Mouse (Mus musculus): ENCODE results near the gene Serpina3m. TPM values are rescaled to one million over a fixed set of nuclear protein-coding genes. Genes with fewer than 3 reads are reported as not detected.

Gene Serpina3m
- polyA plus RNA-seq, 1 experiment from 2014 or later = not detected

DNA sequence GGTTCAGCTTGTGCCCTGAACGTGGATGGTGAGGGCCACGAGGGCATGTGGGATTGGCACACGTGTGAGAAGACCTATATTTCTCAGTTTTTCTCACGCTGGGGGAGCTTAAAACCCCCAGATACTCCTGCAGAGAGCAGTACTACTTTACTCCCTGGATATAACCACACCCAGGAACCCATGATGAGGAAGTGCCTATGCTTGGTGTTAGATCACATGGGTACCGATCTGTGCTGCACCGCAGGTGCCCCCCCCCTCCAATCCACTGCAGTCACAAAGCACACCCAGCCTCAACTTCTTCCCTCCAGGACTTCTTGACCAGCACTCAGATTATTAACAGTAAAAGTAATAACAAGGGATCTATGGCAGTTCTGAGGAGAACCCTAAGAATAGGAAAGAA lies 74.2 kb downstream of the Serpina3m start:
- no peak for ATAC-seq (ENCODE audit: low FRiP score)
- Histone ChIP-seq H3K4me1 (no peaks in the 10 kb centered on the region), H3K27me3 (no peaks in the 10 kb centered on the region), H3K4me3 (replicated peaks) (no peak overlapping the region), H3K9ac (no peak overlapping the region), H3K4me2 (no peak overlapping the region), H3K27ac (no peak overlapping the region), H3K36me3 (replicated peaks) (no peaks in the 10 kb centered on the region), H3K9me3 (no peaks in the 10 kb centered on the region)
- WGBS = 88% methylated on average over 6 of the region's 6 CpGs

GRCm38 (mm10) chr12:104414576-104414975 lies 76.3 kb downstream of the Serpina3m start:
- H3K27ac ChIP-seq = no peak overlapping the region
- no peak overlapping the region for H3K4me2 ChIP-seq
- ATAC-seq (ENCODE audit: low FRiP score) = no peak
- no peak overlapping the region for H3K4me3 ChIP-seq (replicated peaks)
- H3K36me3 ChIP-seq (replicated peaks) = no peaks in the 10 kb centered on the region
- 70% methylated on average over 2 of the region's 2 CpGs for WGBS
- H3K9me3 ChIP-seq = no peaks in the 10 kb centered on the region
- no peaks in the 10 kb centered on the region for H3K4me1 ChIP-seq
- no peak overlapping the region for H3K9ac ChIP-seq
- H3K27me3 ChIP-seq = peaks cover 4% of the 10 kb centered on the region

- no peak for ATAC-seq (ENCODE audit: low FRiP score)
- no peaks in the 10 kb centered on the region for H3K36me3 ChIP-seq (replicated peaks)
- H3K4me1 ChIP-seq = no peaks in the 10 kb centered on the region
- H3K9ac ChIP-seq = no peak overlapping the region
- no peak overlapping the region for H3K4me2 ChIP-seq
- H3K27ac ChIP-seq = no peak overlapping the region
- WGBS = 60% methylated on average over 6 of the region's 6 CpGs
- no peak overlapping the region for H3K4me3 ChIP-seq (replicated peaks)
- H3K9me3 ChIP-seq = no peaks in the 10 kb centered on the region
- peaks cover 6% of the 10 kb centered on the region for H3K27me3 ChIP-seq
These were observed 77.5 kb downstream of the Serpina3m start for GRCm38 (mm10) chr12:104415625-104416315.

- peak; percentile 81 for ATAC-seq (ENCODE audit: low FRiP score)
- H3K9me3 ChIP-seq = no peaks in the 10 kb centered on the region
- peak overlapping the region; percentile 51 for H3K4me2 ChIP-seq
- no peaks in the 10 kb centered on the region for H3K4me1 ChIP-seq
- H3K27me3 ChIP-seq = peaks cover 9% of the 10 kb centered on the region
- H3K9ac ChIP-seq = peak overlapping the region; percentile 12; the same call in 1 of the 2 replicates
- no peaks in the 10 kb centered on the region for H3K36me3 ChIP-seq (replicated peaks)
- H3K4me3 ChIP-seq (replicated peaks) = peak overlapping the region; percentile 25
- 19% methylated on average over 15 of the region's 17 CpGs for WGBS
- H3K27ac ChIP-seq = no peak overlapping the region
These were observed 80.3 kb downstream of the Serpina3m start for GRCm38 (mm10) chr12:104418340-104419135.

GRCm38 (mm10) chr12:104419136-104419462 lies 80.8 kb downstream of the Serpina3m start:
- Histone ChIP-seq H3K9me3 (no peaks in the 10 kb centered on the region), H3K4me2 (no peak overlapping the region), H3K27me3 (peaks cover 9% of the 10 kb centered on the region), H3K4me1 (no peaks in the 10 kb centered on the region), H3K36me3 (replicated peaks) (no peaks in the 10 kb centered on the region), H3K9ac (no peak overlapping the region), H3K27ac (no peak overlapping the region), H3K4me3 (replicated peaks) (no peak overlapping the region)
- 11% methylated on average over 2 of the region's 2 CpGs for WGBS
- ATAC-seq (ENCODE audit: low FRiP score) = peak; percentile 22; the same call in 1 of the 2 replicates

DNA sequence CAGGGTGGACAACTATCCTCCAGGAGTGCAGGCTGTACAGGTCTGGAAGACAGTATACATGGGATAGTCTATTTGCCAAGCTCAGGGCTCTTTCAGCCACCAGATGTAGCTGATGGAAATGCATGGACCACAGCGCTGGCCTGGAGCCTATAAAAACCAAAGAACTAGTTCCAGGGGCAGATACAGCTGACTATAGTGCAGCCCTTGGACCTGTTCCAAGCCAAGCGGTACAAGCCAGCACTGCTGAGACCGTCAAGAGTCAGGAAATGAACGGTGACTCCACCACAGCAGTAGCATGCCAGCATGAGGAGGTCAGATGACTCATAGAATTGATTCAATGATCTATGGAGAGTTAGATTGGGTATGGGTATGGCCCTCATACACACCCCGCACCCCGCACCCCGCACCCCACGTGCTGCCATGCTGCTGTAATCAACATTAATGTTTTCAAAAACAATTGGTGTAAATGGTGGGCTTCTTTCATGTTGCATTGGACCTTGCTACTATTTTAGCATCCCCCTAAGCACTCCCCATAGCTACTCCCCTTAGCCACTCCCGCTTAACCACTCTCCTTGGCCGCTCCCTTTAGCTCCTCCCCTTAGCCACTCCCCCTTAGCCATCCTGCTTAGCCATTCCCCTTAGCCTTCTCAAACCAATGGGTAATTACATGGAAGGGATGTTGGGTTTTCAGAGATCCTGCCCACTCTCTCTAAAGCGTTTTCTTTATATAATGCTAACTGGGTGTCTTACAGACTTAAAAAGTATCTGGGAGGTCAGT lies 84.5 kb downstream of the Serpina3m start:
- WGBS = 86% methylated on average over 11 of the region's 11 CpGs
- H3K4me1 ChIP-seq = no peaks in the 10 kb centered on the region
- no peak overlapping the region for H3K9ac ChIP-seq
- no peak overlapping the region for H3K4me2 ChIP-seq
- no peaks in the 10 kb centered on the region for H3K9me3 ChIP-seq
- no peaks in the 10 kb centered on the region for H3K36me3 ChIP-seq (replicated peaks)
- H3K4me3 ChIP-seq (replicated peaks) = no peak overlapping the region
- peaks cover 7% of the 10 kb centered on the region for H3K27me3 ChIP-seq
- no peak overlapping the region for H3K27ac ChIP-seq
- ATAC-seq (ENCODE audit: low FRiP score) = no peak

DNA sequence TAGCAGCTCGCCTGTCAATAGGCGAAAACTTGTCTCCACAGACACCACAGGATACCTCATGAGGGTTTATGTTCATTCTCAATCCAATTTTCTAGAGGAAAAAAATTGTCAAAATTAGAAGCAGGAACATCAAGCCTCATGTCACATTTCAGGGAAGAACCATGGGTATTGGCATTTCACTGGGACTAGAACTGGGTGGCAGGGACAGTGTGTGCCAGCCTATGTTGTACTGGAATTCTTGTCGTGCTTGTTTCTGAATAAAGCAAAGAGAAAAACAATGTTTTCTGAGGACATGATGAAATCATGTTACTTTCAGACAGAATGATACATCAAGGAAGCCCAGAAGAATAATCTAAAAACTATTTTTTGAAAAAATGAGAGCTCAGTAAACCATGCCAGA lies 87.3 kb downstream of the Serpina3m start:
- H3K27me3 ChIP-seq = 0 out of 2 replicates have a peak, but pooled peaks cover 5% of the 10 kb centered on the region
- 84% methylated on average over 3 of the region's 3 CpGs for WGBS
- H3K4me2 ChIP-seq = no peak overlapping the region
- H3K27ac ChIP-seq = no peak overlapping the region
- no peaks in the 10 kb centered on the region for H3K9me3 ChIP-seq
- no peaks in the 10 kb centered on the region for H3K4me1 ChIP-seq
- ATAC-seq (ENCODE audit: low FRiP score) = no peak
- no peak overlapping the region for H3K4me3 ChIP-seq (replicated peaks)
- H3K36me3 ChIP-seq (replicated peaks) = no peaks in the 10 kb centered on the region
- no peak overlapping the region for H3K9ac ChIP-seq

DNA sequence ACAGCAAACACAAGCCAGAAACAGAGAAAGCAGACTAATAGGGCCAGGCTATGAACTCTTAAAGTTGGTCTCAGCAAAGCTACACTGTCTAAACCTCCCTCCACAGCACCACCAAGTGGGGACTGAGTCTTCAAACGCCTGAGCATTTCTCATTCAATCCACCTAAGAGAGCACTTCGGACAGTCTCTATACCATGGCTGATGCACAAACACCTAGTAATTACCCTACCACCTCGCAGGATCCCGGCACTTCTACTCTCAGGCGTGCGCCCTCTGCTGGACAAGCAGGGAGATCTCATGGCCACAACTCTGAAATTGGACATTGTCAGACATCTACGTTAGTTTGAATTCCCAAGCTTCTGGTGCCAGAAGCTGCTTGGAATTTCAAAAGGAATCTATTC lies 88.6 kb downstream of the Serpina3m start:
- ATAC-seq (ENCODE audit: low FRiP score) = 0 out of 2 replicates have a peak, but pooled peaks have one; percentile 39

DNA sequence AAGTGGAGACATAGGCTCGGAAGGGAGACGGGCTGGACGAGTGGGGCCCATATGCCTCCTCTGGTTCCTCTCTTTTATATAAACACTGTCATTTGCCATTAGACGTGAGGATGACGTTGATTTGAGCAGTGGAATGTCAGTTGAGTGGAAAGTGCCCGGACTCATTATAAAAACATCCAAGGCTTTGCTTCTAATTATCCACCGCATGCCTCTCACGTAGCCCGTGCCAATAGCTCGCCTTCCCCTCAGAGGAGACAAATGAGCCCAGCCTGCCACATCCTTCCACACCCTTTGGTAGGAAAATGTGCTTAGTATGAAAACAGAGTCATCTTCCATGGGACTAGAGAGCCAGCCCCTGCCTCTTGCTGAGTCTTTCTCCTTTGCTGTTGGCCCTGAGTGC lies 93.1 kb downstream of the Serpina3m start:
- Histone ChIP-seq H3K4me1 (peaks cover 4% of the 10 kb centered on the region), H3K27me3 (no peaks in the 10 kb centered on the region), H3K27ac (no peak overlapping the region), H3K36me3 (replicated peaks) (no peaks in the 10 kb centered on the region), H3K4me2 (no peak overlapping the region), H3K4me3 (replicated peaks) (no peak overlapping the region), H3K9me3 (no peaks in the 10 kb centered on the region), H3K9ac (no peak overlapping the region)
- WGBS = 59% methylated on average over 10 of the region's 10 CpGs
- ATAC-seq (ENCODE audit: low FRiP score) = no peak

More for the DNA sequence above, 88.6 kb downstream of the Serpina3m start:
- Histone ChIP-seq H3K36me3 (replicated peaks) (no peaks in the 10 kb centered on the region), H3K4me2 (no peak overlapping the region), H3K27ac (no peak overlapping the region), H3K27me3 (no peaks in the 10 kb centered on the region), H3K4me3 (replicated peaks) (no peak overlapping the region), H3K9me3 (no peaks in the 10 kb centered on the region), H3K4me1 (no peaks in the 10 kb centered on the region), H3K9ac (no peak overlapping the region)
- 5% methylated on average over 7 of the region's 7 CpGs for WGBS

DNA sequence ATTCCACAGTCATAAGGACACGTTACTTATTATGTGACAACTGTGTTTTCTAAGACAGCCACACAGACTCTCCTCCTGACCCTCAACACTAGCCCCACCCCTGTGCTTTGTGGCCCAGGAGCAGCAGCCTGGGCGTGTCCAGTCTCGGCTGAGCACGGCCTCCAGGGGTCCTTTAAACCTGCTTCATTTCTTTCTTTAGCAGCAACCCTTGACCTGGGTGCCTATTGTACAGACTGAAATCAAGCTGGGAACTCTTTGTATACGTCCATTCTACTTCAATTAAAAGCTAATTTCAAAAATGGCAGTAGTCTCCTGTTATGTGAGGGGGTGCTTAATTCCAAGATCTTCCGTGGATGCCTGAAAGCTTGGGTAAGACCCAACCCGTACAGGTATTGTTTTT lies 94.9 kb downstream of the Serpina3m start:
- Histone ChIP-seq H3K27ac (no peak overlapping the region), H3K4me2 (no peak overlapping the region), H3K9ac (no peak overlapping the region), H3K27me3 (no peaks in the 10 kb centered on the region), H3K4me1 (peaks cover 4% of the 10 kb centered on the region), H3K4me3 (replicated peaks) (no peak overlapping the region), H3K36me3 (replicated peaks) (no peaks in the 10 kb centered on the region), H3K9me3 (no peaks in the 10 kb centered on the region)
- 14% methylated on average over 7 of the region's 7 CpGs for WGBS
- ATAC-seq (ENCODE audit: low FRiP score) = no peak

- 80% methylated on average over 20 of the region's 20 CpGs for WGBS
- ATAC-seq (ENCODE audit: low FRiP score) = no peak
- no peaks in the 10 kb centered on the region for H3K9me3 ChIP-seq
- no peak overlapping the region for H3K27ac ChIP-seq
- H3K4me1 ChIP-seq = peaks cover 4% of the 10 kb centered on the region
- no peak overlapping the region for H3K9ac ChIP-seq
- H3K27me3 ChIP-seq = peaks cover 6% of the 10 kb centered on the region; the same call in 1 of the 2 replicates
- H3K4me3 ChIP-seq (replicated peaks) = no peak overlapping the region
- H3K4me2 ChIP-seq = no peak overlapping the region
- no peaks in the 10 kb centered on the region for H3K36me3 ChIP-seq (replicated peaks)
These were observed 95.9 kb downstream of the Serpina3m start for GRCm38 (mm10) chr12:104433951-104434735.

Measured in forebrain, embryonic 12.5 days (tissue).